Mouse (Mus musculus): Measurements from ENCODE around the gene Tagap. TPM values are rescaled to one million over a fixed set of nuclear protein-coding genes. Genes with fewer than 3 reads are reported as not detected.
"Not testable (repeated sequence)": the region's sequence is repeated elsewhere in the genome, so short reads cannot be mapped to it uniquely, and the experiment has no call there.

The Tagap gene
- polyA plus RNA-seq, 1 experiment: 9.0 TPM

- WGBS: 95% methylated on average over 4 of the region's 5 CpGs
- H3K4me1 ChIP-seq (replicated peaks; ENCODE audit: control insufficient read depth, insufficient read depth, low read length); H3K27me3 ChIP-seq (ENCODE audit: control insufficient read depth, insufficient read depth, low read length); H3K27ac ChIP-seq (ENCODE audit: control insufficient read depth, insufficient read depth, low read length); H3K4me3 ChIP-seq (ENCODE audit: control insufficient read depth, insufficient read depth, low read length); DNase-seq; H3K36me3 ChIP-seq (ENCODE audit: control insufficient read depth, insufficient read depth, low read length): not testable (repeated sequence)
Observed at GRCm38 (mm10) chr17:7968490-7968889, 42.7 kb downstream of the Tagap start.

GRCm38 (mm10) chr17:7969782-7970181 lies 44.0 kb downstream of the Tagap start:
- 92% methylated on average over 2 of the region's 6 CpGs for WGBS
- not testable (repeated sequence) for DNase-seq; H3K36me3 ChIP-seq (ENCODE audit: control insufficient read depth, insufficient read depth, low read length); H3K4me1 ChIP-seq (replicated peaks; ENCODE audit: control insufficient read depth, insufficient read depth, low read length); H3K4me3 ChIP-seq (ENCODE audit: control insufficient read depth, insufficient read depth, low read length); H3K27me3 ChIP-seq (ENCODE audit: control insufficient read depth, insufficient read depth, low read length); H3K27ac ChIP-seq (ENCODE audit: control insufficient read depth, insufficient read depth, low read length)

GRCm38 (mm10) chr17:7983484-7983883 lies 57.7 kb downstream of the Tagap start:
- H3K27me3 ChIP-seq (ENCODE audit: control insufficient read depth, insufficient read depth, low read length); H3K27ac ChIP-seq (ENCODE audit: control insufficient read depth, insufficient read depth, low read length); H3K36me3 ChIP-seq (ENCODE audit: control insufficient read depth, insufficient read depth, low read length); H3K4me1 ChIP-seq (replicated peaks; ENCODE audit: control insufficient read depth, insufficient read depth, low read length); H3K4me3 ChIP-seq (ENCODE audit: control insufficient read depth, insufficient read depth, low read length); DNase-seq: not testable (repeated sequence)
- WGBS: 92% methylated on average over 1 of the region's 2 CpGs

Other genes starting within 250 kb of the Tagap start
- 3.4 and 4.6 TPM in 2 replicates for gene Fndc1, start 98.7 kb upstream of the Tagap start, polyA plus RNA-seq (2012; rRNA removed)
- gene Rsph3a, start 19.6 kb downstream of the Tagap start, polyA plus RNA-seq (2012; rRNA removed): 47.1 and 54.6 TPM in 2 replicates
- 4.3 and 8.5 TPM in 2 replicates for gene Gm49673, start 221.8 kb downstream of the Tagap start, polyA plus RNA-seq (2012; rRNA removed)
- gene Rnaset2a, start 222.1 kb downstream of the Tagap start, polyA plus RNA-seq (2012; rRNA removed): 69.4 and 79.8 TPM in 2 replicates
- gene Fgfr1op, start 239.5 kb downstream of the Tagap start, polyA plus RNA-seq (2012; rRNA removed): 6.4 and 6.6 TPM in 2 replicates

Data from thymus, adult 2 months (tissue).